17 mouse cellular contexts compared by ENCODE assay signal in the genomic region with DNA sequence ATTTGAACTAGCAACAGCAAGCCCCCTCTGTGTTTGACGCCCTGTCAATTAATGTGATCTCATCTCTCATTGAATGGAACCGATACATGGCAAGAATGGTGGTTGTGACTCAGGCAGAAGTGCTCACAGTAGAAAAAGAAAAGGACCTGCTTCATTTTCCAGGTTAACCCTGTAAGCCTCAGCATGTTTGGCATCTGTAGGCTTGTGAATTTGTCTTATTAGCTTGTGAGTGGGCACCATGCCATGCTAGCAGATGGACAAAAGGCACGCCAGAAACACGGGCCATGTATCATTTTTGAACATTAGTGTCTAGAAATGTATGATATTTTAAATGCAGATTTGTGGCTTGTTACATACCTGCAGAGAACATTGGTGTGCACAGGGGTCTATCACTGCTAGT. TPM values are rescaled to one million over a fixed set of nuclear protein-coding genes. Genes with fewer than 3 reads are reported as not detected.
"Had no signal": no experiment of that assay in that cellular context is flagged by ENCODE, and none has a peak within 500 bp of the region (broad histone marks: within the 10 kb centered on the region; RNA-seq: fewer than 3 reads in every experiment).

No protein-coding gene starts in this region.

- ATAC-seq: midbrain, embryonic 15.5 days had no signal

- H3K36me3 ChIP-seq: limb, embryonic 10.5 days; liver, embryonic 15.5 days; midbrain, embryonic 15.5 days; neural tube, embryonic 12.5 days had no signal

- H3K9ac ChIP-seq: liver, embryonic 15.5 days; lung, embryonic 14.5 days; midbrain, embryonic 15.5 days; neural tube, embryonic 12.5 days had no signal

- H3K4me2 ChIP-seq: liver, embryonic 11.5 days; liver, embryonic 15.5 days; lung, embryonic 14.5 days; midbrain, embryonic 11.5 days; midbrain, embryonic 15.5 days; neural tube, embryonic 12.5 days had no signal

- H3K27me3 ChIP-seq: liver, embryonic 15.5 days; megakaryocyte, embryonic 14.5 days; midbrain, embryonic 15.5 days; neural tube, embryonic 12.5 days had no signal

- H3K4me1 ChIP-seq: limb, embryonic 10.5 days; liver, embryonic 15.5 days; megakaryocyte, embryonic 14.5 days; midbrain, embryonic 15.5 days; neural tube, embryonic 12.5 days had no signal

- H3K9me3 ChIP-seq: limb, embryonic 10.5 days; liver, embryonic 15.5 days; megakaryocyte, embryonic 14.5 days; midbrain, embryonic 15.5 days; neural tube, embryonic 12.5 days had no signal

- H3K27ac ChIP-seq: layer of hippocampus, adult 2 months; limb, embryonic 10.5 days; liver, embryonic 15.5 days; midbrain, embryonic 15.5 days; neural tube, embryonic 12.5 days; stomach, postnatal 0 days had no signal

- H3K4me3 ChIP-seq: layer of hippocampus, adult 2 months; limb, embryonic 10.5 days; liver, embryonic 15.5 days; megakaryocyte, embryonic 14.5 days; midbrain, embryonic 15.5 days; neural tube, embryonic 12.5 days had no signal

- DNase-seq: kidney, postnatal 10 days; kidney, postnatal 4 days; lung, embryonic 14.5 days; lung, postnatal 10 days; lung, postnatal 4 days; thymus, postnatal 4 days had no signal

RNA-seq across cellular contexts. Expression of gene Fign, which starts 12.0 kb away (rescaled TPM):
- total RNA-seq: monocyte, adult 5-6 weeks; neutrophil, adult 5-6 weeks had no signal
